Mouse (Mus musculus): ENCODE measurements at regions not wholly inside any gene's neighbourhood (a gene's known extent, or its start where the extent isn't known, plus 50 kb on each side); places are given as distances from the start of the nearest gene placed in this dataset.

- no peak for DNase-seq
Observed at GRCm38 (mm10) chr2:50755616-50756450, 393.1 kb downstream of the Rnd3 start.

- no peak for DNase-seq
Observed at GRCm38 (mm10) chr2:50755160-50755559, 393.8 kb downstream of the Rnd3 start.

- no peak for DNase-seq
Observed at GRCm38 (mm10) chr2:50752408-50752807, 396.5 kb downstream of the Rnd3 start.

GRCm38 (mm10) chr2:50750799-50751198, 398.1 kb downstream of the Rnd3 start:
- no peak for DNase-seq

- DNase-seq: no peak
Observed at GRCm38 (mm10) chr2:50744625-50745214, 404.2 kb downstream of the Rnd3 start.

- DNase-seq: no peak
Observed at GRCm38 (mm10) chr2:50743785-50744258, 405.1 kb downstream of the Rnd3 start.

GRCm38 (mm10) chr2:50742421-50742820, 406.5 kb downstream of the Rnd3 start:
- DNase-seq: no peak

- no peak for DNase-seq
Observed at GRCm38 (mm10) chr2:50741337-50741736, 407.6 kb downstream of the Rnd3 start.

- no peak for DNase-seq
Observed at GRCm38 (mm10) chr2:50739599-50739979, 409.3 kb downstream of the Rnd3 start.

GRCm38 (mm10) chr2:50738936-50739598, 409.8 kb downstream of the Rnd3 start:
- no peak for DNase-seq

- DNase-seq: no peak
Observed at GRCm38 (mm10) chr2:50737706-50738105, 411.2 kb downstream of the Rnd3 start.

GRCm38 (mm10) chr2:50735029-50735428, 413.9 kb downstream of the Rnd3 start:
- DNase-seq: no peak

- no peak for DNase-seq
Observed at GRCm38 (mm10) chr2:50706652-50707051, 410.1 kb upstream of the Mmadhc start.

GRCm38 (mm10) chr2:50704297-50704696, 407.7 kb upstream of the Mmadhc start:
- peak; percentile 63 for DNase-seq

GRCm38 (mm10) chr2:50702584-50703450, 406.2 kb upstream of the Mmadhc start:
- no peak for DNase-seq

GRCm38 (mm10) chr2:50698841-50699240, 402.2 kb upstream of the Mmadhc start:
- DNase-seq: no peak

GRCm38 (mm10) chr2:50696575-50696974, 400.0 kb upstream of the Mmadhc start:
- DNase-seq: no peak

GRCm38 (mm10) chr2:50694849-50695248, 398.2 kb upstream of the Mmadhc start:
- DNase-seq: no peak

GRCm38 (mm10) chr2:50693784-50694350, 397.3 kb upstream of the Mmadhc start:
- DNase-seq: no peak

- no peak for DNase-seq
Observed at GRCm38 (mm10) chr2:50690120-50691103, 393.8 kb upstream of the Mmadhc start.

- DNase-seq: no peak
Observed at GRCm38 (mm10) chr2:50687672-50688151, 391.1 kb upstream of the Mmadhc start.
